Mouse (Mus musculus): Measurements from ENCODE around the gene Gm4141. TPM values are rescaled to one million over a fixed set of nuclear protein-coding genes. Genes with fewer than 3 reads are reported as not detected.
"Not testable (repeated sequence)": the region's sequence is repeated elsewhere in the genome, so short reads cannot be mapped to it uniquely, and the experiment has no call there.

Gene Gm4141
- total RNA-seq (2021): not detected

DNA sequence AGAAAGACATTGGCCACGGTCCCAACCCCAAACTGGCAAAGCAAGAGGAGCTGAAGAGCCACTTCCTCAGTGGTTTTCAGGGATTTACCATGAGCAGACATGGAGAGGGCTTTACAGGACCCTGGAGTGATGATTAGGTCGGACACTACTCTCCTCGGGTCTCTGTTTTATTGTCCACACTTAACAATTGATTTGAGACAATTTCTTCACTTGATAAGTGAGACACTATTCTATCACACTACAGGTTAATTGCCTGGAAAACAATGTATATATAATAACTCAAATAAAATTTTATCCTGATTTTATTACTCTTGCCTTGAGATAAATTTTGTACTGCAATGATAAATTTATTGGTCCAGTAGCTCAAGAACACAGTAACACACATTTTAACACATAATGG lies at the start of gene Gm4141:
TSS of gene Gm4141 (minus strand) at position 101 of the 400 bp plus-strand sequence.
- intact Hi-C loops (cut with DNase I); DNase-seq (ENCODE audit: extremely low spot score in 1 of 2, low spot score in 2 of 2): not testable (repeated sequence)

DNA sequence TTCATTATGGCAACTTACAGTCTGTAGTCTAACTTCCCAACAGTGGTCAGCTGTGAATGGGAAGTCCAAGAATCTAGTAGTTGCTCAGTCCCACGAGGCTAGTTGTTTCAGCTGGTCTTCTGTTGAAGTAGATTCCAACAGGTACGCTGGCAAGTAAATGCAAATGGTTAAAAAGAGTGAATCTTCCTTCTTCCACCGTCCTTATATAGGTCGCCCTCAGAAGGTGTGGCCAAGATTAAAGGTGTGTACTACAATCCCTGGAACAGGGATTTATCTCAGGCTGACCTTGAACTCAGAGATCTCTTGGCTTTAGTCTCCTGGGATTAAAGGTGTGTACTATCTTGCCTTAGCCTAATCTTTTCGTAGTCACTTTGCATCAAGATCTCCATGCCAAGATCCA lies 22.9 kb upstream of the Gm4141 start, which contains the start of gene Gm4513:
TSS of gene Gm4513 (minus strand) at position 101 of the 400 bp plus-strand sequence.
- DNase-seq (ENCODE audit: extremely low spot score in 1 of 2, low spot score in 2 of 2); intact Hi-C loops (cut with DNase I): not testable (repeated sequence)

DNA sequence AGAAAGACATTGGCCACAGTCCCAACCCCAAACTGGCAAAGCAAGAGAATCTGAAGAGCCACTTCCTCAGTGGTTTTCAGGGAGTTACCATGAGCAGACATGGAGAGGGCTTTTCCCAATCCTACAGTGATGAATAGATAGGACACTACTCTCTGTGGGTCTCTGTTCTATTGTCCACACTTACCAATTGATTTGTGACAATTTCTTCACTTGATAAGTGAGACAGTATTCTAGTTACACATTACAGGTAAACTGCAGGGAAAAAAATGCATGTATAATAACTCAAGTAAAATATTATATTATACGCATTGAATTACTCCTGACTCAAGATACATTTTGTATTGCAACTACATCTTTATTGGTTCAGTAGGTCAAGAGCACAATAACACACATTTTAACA lies 30.4 kb downstream of the Gm4141 start, which contains the start of gene Gm5726:
TSS of gene Gm5726 (minus strand) at position 101 of the 400 bp plus-strand sequence.
- DNase-seq (ENCODE audit: extremely low spot score in 1 of 2, low spot score in 2 of 2); intact Hi-C loops (cut with DNase I): not testable (repeated sequence)

DNA sequence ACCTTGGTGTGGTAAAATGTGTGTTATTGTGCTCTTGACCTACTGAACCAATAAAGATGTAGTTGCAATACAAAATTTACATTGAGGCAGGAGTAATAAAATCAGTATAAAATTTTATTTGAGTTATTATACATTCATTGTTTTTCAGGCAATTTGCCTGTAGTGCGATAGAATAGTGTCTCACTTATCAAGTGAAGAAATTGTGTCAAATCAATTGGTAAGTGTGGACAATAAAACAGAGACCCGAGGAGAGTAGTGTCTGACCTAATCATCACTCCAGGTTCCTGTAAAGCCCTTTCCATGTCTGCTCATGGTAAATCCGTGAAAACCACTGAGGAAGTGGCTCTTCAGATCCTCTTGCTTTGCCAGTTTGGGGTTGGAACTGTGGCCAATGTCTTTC lies 42.5 kb downstream of the Gm4141 start, which contains the start of gene Vmn1r104:
TSS of gene Vmn1r104 (plus strand) at position 301 of the 400 bp plus-strand sequence.
- DNase-seq (ENCODE audit: extremely low spot score in 1 of 2, low spot score in 2 of 2); intact Hi-C loops (cut with DNase I): not testable (repeated sequence)

Other genes with a start within 250 kb of the Gm4141 start
- gene Gm4133, start 242.2 kb downstream of the Gm4141 start, total RNA-seq (2021): not detected
- not detected for gene Gm5728, start 200.8 kb downstream of the Gm4141 start, total RNA-seq (2021)
- not detected for gene Vmn1r100, start 158.3 kb downstream of the Gm4141 start, total RNA-seq (2021)
- gene Vmn1r101, start 133.6 kb downstream of the Gm4141 start, total RNA-seq (2021): not detected
- not detected for gene Gm10670, start 101.3 kb downstream of the Gm4141 start, total RNA-seq (2021)
- gene Vmn1r103, start 65.7 kb downstream of the Gm4141 start, total RNA-seq (2021): not detected
- not detected for gene Vmn1r104, start 42.4 kb downstream of the Gm4141 start, total RNA-seq (2021)
- not detected for gene Gm5726, start 30.5 kb downstream of the Gm4141 start, total RNA-seq (2021)
- not detected for gene Gm4513, start 22.8 kb upstream of the Gm4141 start, total RNA-seq (2021)
- not detected for gene Vmn1r107, start 92.7 kb upstream of the Gm4141 start, total RNA-seq (2021)
- gene Vmn1r111, start 127.0 kb upstream of the Gm4141 start, total RNA-seq (2021): not detected
- not detected for gene Gm10668, start 154.4 kb upstream of the Gm4141 start, total RNA-seq (2021)
- not detected for gene Vmn1r112, start 194.9 kb upstream of the Gm4141 start, total RNA-seq (2021)
- not detected for gene Vmn1r113, start 211.0 kb upstream of the Gm4141 start, total RNA-seq (2021)
- not detected for gene Vmn1r114, start 235.9 kb upstream of the Gm4141 start, total RNA-seq (2021)